Mouse (Mus musculus) thymus, postnatal 10 days (tissue): ENCODE data around the gene Sall2.
"Not testable (repeated sequence)": the region's sequence is repeated elsewhere in the genome, so short reads cannot be mapped to it uniquely, and the experiment has no call there.

ENCODE experiments used
- DNase-seq, 2 experiments: peaks; one replicate each; pipeline ENCODE4 v3.0.0; 2021; ENCODE audit warnings: low spot score in 2 of 2

The Sall2 gene

DNA sequence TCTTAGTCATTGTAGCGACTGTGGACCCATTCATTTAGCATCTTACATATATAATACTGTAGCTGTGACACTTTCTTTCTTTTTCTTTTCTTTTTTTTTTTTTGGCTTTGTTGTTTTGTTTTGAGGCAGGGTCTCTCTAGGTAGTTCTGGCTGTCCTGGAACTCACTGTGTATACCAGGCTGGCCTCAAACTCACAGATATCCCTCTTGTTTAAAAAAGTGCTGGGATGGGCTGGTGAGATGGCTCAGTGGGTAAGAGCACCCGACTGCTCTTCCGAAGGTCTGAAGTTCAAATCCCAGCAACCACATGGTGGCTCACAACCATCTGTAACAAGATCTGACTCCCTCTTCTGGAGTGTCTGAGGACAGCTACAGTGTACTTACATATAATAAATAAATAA lies 25.0 kb downstream of the Sall2 start:
- not testable (repeated sequence) for DNase-seq

DNA sequence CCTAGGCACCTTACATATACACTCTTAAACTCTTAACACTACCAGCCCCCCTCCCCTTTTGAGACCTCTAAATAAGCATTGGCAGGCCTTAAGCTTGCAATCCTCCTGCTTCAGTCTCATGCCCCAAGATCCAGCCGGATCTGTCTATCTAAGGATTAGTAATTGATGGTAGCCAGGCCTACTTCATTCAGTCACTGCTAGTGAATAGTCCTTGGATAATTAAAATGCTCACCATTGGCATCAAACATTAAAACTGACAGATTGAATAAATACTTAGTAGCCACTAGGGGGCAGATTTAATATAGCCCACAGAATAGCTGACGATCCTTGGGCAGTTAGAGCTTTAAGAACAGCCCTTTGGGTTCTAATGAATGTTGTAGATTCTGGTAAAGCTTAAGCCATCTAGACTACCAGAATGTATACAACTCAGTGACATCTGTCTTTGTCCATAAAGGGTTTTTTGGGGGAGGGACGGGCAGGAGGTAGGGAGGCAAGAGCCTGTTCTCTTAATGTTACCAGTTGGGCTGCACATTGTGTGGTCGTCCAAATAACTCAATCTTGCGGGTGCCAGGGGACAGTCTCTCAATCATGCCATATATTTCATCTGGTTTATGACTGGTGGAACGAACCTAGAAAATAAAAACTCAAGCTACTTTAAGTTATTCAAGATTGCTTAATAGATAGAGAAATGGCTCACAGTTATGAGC lies 32.9 kb downstream of the Sall2 start:
- DNase-seq, result no peak

DNA sequence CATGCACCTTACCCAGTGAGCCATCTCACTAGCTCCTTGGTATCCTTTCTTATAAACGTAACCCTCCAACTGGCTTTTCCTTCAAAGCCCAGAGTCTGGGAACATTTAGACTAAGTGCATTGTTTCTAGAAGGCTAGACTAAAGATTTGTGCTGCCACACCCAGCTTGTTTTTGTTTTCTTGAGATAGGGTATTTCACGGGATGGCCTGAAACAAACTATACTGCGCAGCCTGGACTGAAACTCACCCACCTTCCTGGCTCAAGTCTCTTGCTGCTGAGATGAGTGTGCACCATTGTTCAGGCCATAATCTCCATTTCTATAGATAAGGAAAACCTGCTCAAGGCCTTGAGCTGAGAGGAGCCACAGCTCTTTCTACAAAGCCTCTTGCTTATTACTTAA lies 44.4 kb downstream of the Sall2 start:
- DNase-seq, result no peak

DNA sequence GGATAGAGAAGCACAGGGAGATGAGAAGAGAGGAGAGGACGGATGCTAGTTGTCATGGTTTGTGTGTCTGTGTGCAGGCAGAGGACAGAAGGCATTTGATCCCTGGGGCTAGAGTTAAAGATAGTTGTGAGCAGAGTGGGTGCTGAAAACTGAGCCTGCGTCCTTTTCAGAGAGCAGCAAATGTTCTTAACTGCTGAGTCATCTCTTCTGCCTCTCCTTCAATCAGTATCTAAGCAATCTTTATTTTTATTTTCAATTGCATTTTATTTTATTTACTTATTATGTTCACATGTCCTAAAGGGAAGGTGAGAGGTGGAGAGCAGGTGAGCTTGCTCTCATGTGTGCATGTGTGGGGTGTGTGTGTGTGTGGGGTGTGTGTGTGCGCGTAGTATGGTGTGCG lies 44.9 kb downstream of the Sall2 start:
- no peak for DNase-seq

DNA sequence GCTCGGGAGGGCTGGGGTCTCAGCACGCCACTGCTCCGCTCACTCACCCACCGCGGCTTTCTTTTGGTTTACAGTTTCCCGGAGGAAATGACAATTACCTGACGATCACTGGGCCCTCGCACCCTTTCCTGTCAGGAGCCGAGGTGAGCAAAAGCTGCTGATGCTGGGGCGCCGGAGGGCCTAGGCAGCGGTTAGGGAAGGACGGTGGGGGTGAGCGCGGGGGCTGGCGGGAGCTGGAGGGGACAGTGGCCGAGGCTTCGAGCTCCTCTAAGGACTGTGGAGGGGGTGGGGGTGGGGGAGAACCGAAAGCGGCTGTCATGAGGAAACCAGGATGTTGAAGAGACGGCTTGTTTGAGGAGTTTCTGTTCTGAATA lies 48.8 kb downstream of the Sall2 start:
- no peak for DNase-seq

DNA sequence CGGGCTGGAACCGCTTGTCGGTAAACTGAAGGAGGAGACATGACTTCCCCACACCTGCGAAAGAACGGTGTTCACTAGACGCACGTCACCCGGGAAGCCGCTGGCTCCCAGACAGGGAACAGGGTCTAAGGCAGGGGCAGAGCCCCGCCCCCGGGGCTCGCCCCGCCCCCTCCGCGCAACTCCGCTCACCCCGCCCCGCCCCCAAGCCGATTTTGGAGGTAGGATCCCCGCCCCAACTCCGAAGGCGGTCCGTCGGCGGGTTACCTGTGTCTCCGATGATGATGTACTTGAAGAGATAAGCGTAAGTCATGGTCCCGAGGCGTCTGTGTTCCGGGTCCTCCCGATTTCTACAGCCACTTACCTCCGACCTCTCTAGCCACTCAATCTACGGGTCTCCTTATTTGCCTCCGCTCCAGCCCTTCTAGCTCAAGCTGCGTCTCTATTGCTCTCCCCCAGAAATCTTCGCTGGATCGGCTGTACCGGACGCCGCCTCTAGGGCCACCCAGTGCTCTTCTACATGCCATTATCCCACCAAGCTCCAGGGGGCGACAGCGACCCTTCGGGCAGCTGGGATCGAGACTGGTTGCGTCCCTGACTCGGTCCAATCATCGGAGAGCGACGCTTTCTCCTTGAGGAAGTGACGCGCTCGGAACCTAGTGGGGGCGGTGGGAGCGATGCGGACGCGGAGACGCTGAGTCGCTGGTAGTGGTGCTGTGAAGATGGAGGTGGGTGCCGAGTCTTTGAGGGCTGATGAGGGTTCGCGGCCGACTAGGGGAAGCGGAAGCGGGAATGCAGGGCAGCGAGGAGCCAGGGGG lies 49.4 kb downstream of the Sall2 start, which contains the start of the genes Tox4 and Rab2b:
Gene Tox4, plus strand, starts transcription at position 215 of the 815 bp plus-strand sequence.
Gene Rab2b, minus strand, starts transcription at position 614 of the 815 bp plus-strand sequence.
- DNase-seq, result peak; percentile 97 to 99

DNA sequence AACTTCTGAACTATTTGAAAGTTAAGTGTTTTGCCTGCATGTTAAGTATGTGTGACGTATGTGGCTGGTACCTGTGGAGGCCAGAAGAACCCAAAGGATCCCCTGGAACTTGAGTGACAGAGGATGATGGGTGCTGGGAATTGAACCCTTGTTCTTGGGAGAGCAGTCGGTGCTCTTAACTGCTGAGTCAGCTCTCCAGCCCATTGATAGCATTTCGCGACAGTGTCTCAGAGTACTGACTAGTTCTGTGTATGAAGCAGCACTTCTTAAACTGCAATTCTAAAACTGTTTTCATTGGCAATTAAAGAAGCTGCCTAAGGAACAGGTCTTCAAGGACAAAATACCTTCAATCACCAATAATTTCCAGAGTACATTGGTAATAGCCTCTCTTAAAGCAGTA lies 51.4 kb downstream of the Sall2 start:
- DNase-seq, result no peak

DNA sequence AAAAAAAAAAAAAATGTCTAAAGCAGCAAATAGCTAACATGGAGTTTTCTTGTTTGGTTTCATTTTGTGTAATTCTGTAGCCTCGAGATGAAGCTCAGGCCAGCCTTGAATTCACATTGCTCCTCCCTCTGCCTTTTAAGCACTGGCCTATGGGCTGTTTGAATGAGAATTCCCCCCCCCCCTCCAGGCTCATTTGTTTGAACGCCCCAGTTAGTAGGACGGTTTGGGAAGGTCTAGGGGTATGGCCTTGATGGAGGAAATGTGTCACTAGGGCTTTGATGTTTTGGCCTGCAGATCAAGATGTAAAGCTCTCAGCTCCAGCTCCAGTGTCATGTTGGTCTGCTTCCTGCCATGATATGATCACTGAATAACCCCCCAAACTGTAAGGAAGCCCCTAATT lies 55.8 kb downstream of the Sall2 start:
- no peak for DNase-seq
